Mouse (Mus musculus) fat pad, adult 2 months (tissue): Measurements from ENCODE around the gene Sucla2.
"Not testable (repeated sequence)": the region's sequence is repeated elsewhere in the genome, so short reads cannot be mapped to it uniquely, and the experiment has no call there.

Experiments used
- DNase-seq: peaks from one replicate; pipeline ENCODE4 v3.0.0-alpha.2; 2011; ENCODE audit warnings: low read depth, low spot score; ENCODE audit errors: extremely low read depth

Gene Sucla2

GRCm38 (mm10) chr14:73607732-73608131, 82.6 kb downstream of the Sucla2 start:
- DNase-seq = no peak

- no peak for DNase-seq
These were observed 83.8 kb downstream of the Sucla2 start for GRCm38 (mm10) chr14:73608668-73609481.

DNA sequence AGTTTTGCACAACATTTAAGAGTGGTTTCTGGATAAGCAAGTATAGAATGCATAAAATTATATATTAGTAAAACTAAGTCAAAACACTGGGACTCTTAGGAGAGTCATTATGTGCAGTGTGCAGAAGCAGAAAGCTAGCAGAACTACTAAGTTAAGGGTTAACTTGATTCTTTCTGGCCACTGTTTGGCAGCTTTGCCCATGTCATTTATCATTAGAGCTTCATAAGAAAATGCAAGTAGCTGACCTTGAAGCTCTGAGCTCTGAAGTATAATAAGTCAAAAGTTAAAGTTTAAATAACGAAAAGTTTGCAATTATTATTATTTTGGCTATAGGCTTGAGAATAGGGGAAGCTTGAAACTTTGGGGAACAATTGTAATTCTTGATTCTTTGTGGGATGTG, 89.8 kb downstream of the Sucla2 start:
- DNase-seq = not testable (repeated sequence)

- DNase-seq = no peak
These were observed 95.8 kb downstream of the Sucla2 start for GRCm38 (mm10) chr14:73620880-73621279.

DNA sequence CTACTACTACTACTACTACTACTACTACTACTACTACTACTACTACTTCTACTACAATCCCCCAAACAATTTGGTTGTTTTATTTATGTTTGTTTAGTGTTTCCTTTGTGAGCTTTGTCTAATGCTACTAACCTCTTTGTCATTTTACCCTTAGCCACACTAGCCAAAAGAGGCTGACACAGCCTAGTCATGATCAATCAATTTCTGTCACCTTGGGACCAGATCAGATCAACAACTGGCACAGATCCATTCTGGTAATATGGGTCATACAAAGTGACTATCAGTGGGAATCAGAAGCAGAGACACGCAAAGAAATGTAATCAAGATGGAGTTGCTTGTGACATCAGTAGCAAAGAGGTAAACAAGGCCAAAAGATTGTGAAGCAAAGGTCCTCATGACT, 97.9 kb downstream of the Sucla2 start:
- no peak for DNase-seq

GRCm38 (mm10) chr14:73625469-73625868, 100.3 kb downstream of the Sucla2 start:
- no peak for DNase-seq

- DNase-seq = peak; percentile 37
These were observed 106.4 kb downstream of the Sucla2 start for GRCm38 (mm10) chr14:73631511-73631910.

- peak; percentile 16 for DNase-seq
These were observed 107.6 kb downstream of the Sucla2 start for GRCm38 (mm10) chr14:73632648-73633263.

GRCm38 (mm10) chr14:73634356-73634755, 109.2 kb downstream of the Sucla2 start:
- no peak for DNase-seq

DNA sequence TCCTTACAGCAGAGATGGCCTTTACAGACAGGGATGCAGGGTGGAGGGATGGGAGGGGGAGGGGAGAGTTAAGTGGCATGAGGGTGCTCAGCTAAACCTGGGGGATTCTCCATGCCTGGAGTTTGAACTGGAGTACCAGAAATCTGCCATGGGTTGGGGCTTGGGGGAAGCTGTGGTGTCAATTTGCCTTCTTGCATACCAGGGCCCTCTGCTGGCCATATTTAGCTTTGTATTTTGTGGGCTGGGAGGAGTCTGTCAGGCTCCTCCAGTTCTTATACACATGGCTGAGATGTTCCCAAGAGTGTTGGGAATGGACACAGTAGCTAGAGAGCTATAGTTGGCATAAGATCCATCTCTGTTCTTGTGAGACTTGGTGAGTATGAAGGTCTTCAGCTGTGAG, 112.3 kb downstream of the Sucla2 start:
- DNase-seq = no peak
